Mouse (Mus musculus) liver, embryonic 15.5 days (tissue): ENCODE measurements around the gene Fkbp6. TPM values are rescaled to one million over a fixed set of nuclear protein-coding genes. Genes with fewer than 3 reads are reported as not detected.

Source experiments
- ATAC-seq: fragments of 200-750 bp; cut with Nextera tagmentation; 2 replicates; pipeline ENCODE4 v1.8.0; 2017; ENCODE audit warnings: moderate number of reproducible peaks, mild to moderate bottlenecking, moderate library complexity; ENCODE audit not compliant: insufficient read depth
- H3K27ac ChIP-seq: fragments of 300-500 bp; sonication (generic); replicated peaks from 2 replicates; pipeline ENCODE4 v1.5.1; 2015; ENCODE audit warnings: mild to moderate bottlenecking, inconsistent platforms
- H3K27me3 ChIP-seq: fragments of 300-500 bp; sonication (generic); 2 replicates; pipeline ENCODE4 v1.6.1; 2015; ENCODE audit warnings: mild to moderate bottlenecking, inconsistent platforms
- H3K36me3 ChIP-seq: fragments of 300-500 bp; sonication (generic); replicated peaks from 2 replicates; pipeline ENCODE4 v1.6.1; 2015; ENCODE audit warnings: moderate library complexity, mild to moderate bottlenecking, inconsistent platforms
- H3K4me1 ChIP-seq: fragments of 300-500 bp; sonication (generic); replicated peaks from 2 replicates; pipeline ENCODE4 v1.6.1; 2015; ENCODE audit warnings: inconsistent platforms
- H3K4me2 ChIP-seq: fragments of 300-500 bp; sonication (generic); 2 replicates; pipeline ENCODE4 v1.6.1; 2015; ENCODE audit warnings: moderate library complexity, mild to moderate bottlenecking, inconsistent platforms
- H3K4me3 ChIP-seq: fragments of 300-500 bp; sonication (generic); replicated peaks from 2 replicates; pipeline ENCODE4 v1.5.1; 2015; ENCODE audit warnings: mild to moderate bottlenecking, inconsistent platforms
- H3K9ac ChIP-seq: fragments of 300-500 bp; sonication (generic); 2 replicates; pipeline ENCODE4 v1.6.1; 2015; ENCODE audit warnings: moderate library complexity, mild to moderate bottlenecking, inconsistent platforms
- H3K9me3 ChIP-seq: fragments of 300-500 bp; sonication (generic); replicated peaks from 2 replicates; pipeline ENCODE4 v1.6.1; 2016; ENCODE audit warnings: inconsistent platforms
- WGBS: fragments of 180-500 bp; shearing (Covaris S2); methylation state at CpG from one replicate; pipeline ENCODE4 v1.1.7; 2015; ENCODE audit warnings: mixed read lengths; ENCODE audit not compliant: insufficient replicate concordance; 5-methylcytosine and 5-hydroxymethylcytosine counted together
- polyA plus RNA-seq: library from polyadenylated mRNA; unstranded; fragments of >200 nt; fragmentation: Nextera tagmentation; extraction: Ambion mirVana; gene quantifications from 2 replicates; pipeline ENCODE4 v1.2.1, GENCODE M21; 2015

Gene Fkbp6
- polyA plus RNA-seq, 1 experiment from 2014 or later, result 0.09 TPM

GRCm38 (mm10) chr5:135352995-135353394 lies 3.2 kb upstream of the Fkbp6 start, which contains the start of gene Trim50:
Trim50 (plus strand) TSS chr5:135353295.
- Histone ChIP-seq H3K4me1 (no peaks in the 10 kb centered on the region; the same call in 1 of the 2 replicates), H3K27me3 (peaks cover 14% of the 10 kb centered on the region), H3K27ac (no peak within 1 kb of the TSS), H3K9ac (no peak within 1 kb of the TSS), H3K36me3 (no peaks in the 10 kb centered on the region), H3K4me2 (no peak within 1 kb of the TSS), H3K4me3 (no peak within 1 kb of the TSS), H3K9me3 (no peaks in the 10 kb centered on the region)
- 50% methylated on average over 9 of the region's 9 CpGs for WGBS
- no peak for ATAC-seq

DNA sequence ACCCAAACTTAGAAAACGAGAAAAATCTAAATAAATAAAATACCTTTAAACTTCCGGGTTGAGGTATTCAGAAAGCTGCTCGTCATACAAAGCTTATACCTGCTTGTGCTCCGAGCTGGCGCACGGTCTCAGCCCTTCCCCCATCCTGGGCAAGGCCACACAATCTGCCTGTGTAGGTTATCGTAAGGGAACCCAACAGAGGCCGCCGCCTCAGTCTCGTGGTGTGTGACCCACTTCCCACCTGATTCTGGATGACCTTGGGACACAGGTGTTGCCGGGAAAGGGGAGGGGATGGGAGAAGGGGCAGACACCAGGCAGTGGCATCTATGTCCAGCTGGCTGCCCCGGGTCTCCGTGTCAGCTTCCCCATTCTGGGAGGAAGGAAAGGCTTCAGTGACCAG lies 1.8 kb upstream of the Fkbp6 start:
- no peak overlapping the region for H3K4me2 ChIP-seq
- peaks cover 14% of the 10 kb centered on the region for H3K27me3 ChIP-seq
- H3K9ac ChIP-seq, result no peak overlapping the region
- no peaks in the 10 kb centered on the region for H3K36me3 ChIP-seq
- no peaks in the 10 kb centered on the region for H3K9me3 ChIP-seq
- WGBS, result 53% methylated on average over 13 of the region's 13 CpGs
- no peaks in the 10 kb centered on the region; the same call in 1 of the 2 replicates for H3K4me1 ChIP-seq
- H3K4me3 ChIP-seq, result no peak overlapping the region
- H3K27ac ChIP-seq, result no peak overlapping the region
- ATAC-seq, result no peak

DNA sequence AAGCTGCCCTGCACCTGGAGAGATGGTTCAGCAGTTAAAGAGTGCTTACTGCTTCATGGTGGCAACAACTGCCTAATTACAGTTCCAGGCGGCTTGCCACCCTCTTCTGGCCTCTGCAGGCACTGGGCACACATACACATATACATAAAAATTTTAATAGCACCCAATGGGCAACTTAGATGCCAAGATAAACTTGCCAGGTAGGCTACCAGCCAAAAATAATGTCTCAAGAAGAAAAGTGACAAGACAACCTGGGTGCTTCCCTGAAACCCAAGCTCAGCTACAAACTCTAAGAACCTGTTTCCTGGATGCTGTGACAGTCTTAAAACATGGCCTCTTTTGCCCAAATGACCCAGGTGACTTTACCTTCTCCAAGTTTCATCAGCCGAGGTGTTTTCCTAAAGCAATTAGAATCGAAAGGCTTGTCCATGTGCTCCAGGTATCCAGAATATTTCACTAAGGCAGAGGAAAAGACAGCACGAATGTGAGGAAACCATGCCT lies 2.3 kb downstream of the Fkbp6 start:
- no peak overlapping the region for H3K4me3 ChIP-seq
- H3K27ac ChIP-seq, result no peak overlapping the region
- no peak overlapping the region for H3K4me2 ChIP-seq
- ATAC-seq, result no peak
- no peaks in the 10 kb centered on the region for H3K36me3 ChIP-seq
- 42% methylated on average over 4 of the region's 4 CpGs for WGBS
- no peaks in the 10 kb centered on the region for H3K4me1 ChIP-seq
- H3K9me3 ChIP-seq, result no peaks in the 10 kb centered on the region
- no peak overlapping the region for H3K9ac ChIP-seq
- no peaks in the 10 kb centered on the region; the same call in 1 of the 2 replicates for H3K27me3 ChIP-seq

GRCm38 (mm10) chr5:135346430-135346829 lies 3.4 kb downstream of the Fkbp6 start:
- 13% methylated on average over 1 of the region's 1 CpGs for WGBS
- Histone ChIP-seq H3K9me3 (no peaks in the 10 kb centered on the region), H3K4me2 (no peak overlapping the region), H3K27ac (no peak overlapping the region), H3K4me1 (no peaks in the 10 kb centered on the region), H3K9ac (no peak overlapping the region), H3K27me3 (no peaks in the 10 kb centered on the region; the same call in 1 of the 2 replicates), H3K36me3 (no peaks in the 10 kb centered on the region), H3K4me3 (no peak overlapping the region)
- ATAC-seq, result no peak

DNA sequence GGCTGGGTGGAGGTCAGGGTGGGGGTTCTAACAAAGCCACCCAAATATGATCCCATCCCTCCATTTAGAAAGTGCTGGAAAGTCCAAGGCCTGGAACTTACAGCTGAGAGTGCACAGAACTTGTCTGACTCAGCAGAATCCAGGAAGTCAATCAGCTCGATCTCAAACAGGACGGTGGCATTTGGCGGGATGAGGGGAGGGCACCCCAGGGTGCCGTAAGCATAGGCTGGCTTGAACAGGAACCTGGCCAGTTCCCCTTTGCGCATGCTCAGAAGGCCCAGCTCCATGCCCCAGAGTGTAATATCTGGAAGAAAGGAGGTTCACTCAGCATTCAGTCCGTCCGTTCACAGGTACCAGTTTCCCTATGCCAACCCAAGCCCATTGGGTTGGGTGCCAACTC lies 3.9 kb downstream of the Fkbp6 start:
- no peak overlapping the region for H3K4me2 ChIP-seq
- H3K4me3 ChIP-seq, result no peak overlapping the region
- H3K36me3 ChIP-seq, result no peaks in the 10 kb centered on the region
- 41% methylated on average over 7 of the region's 7 CpGs for WGBS
- no peaks in the 10 kb centered on the region for H3K9me3 ChIP-seq
- no peak overlapping the region for H3K27ac ChIP-seq
- H3K4me1 ChIP-seq, result no peaks in the 10 kb centered on the region
- no peak for ATAC-seq
- no peak overlapping the region for H3K9ac ChIP-seq
- H3K27me3 ChIP-seq, result no peaks in the 10 kb centered on the region; the same call in 1 of the 2 replicates

- Histone ChIP-seq H3K4me2 (no peak overlapping the region), H3K4me3 (no peak overlapping the region), H3K4me1 (no peaks in the 10 kb centered on the region), H3K27me3 (no peaks in the 10 kb centered on the region), H3K27ac (no peak overlapping the region), H3K9me3 (no peaks in the 10 kb centered on the region), H3K36me3 (no peaks in the 10 kb centered on the region), H3K9ac (no peak overlapping the region)
- 38% methylated on average over 3 of the region's 3 CpGs for WGBS
- no peak for ATAC-seq
Observed at GRCm38 (mm10) chr5:135337575-135337974, 12.3 kb downstream of the Fkbp6 start.

- Histone ChIP-seq H3K9me3 (no peaks in the 10 kb centered on the region), H3K27me3 (no peaks in the 10 kb centered on the region), H3K4me3 (no peak overlapping the region), H3K9ac (no peak overlapping the region), H3K27ac (no peak overlapping the region), H3K4me1 (no peaks in the 10 kb centered on the region), H3K4me2 (no peak overlapping the region), H3K36me3 (no peaks in the 10 kb centered on the region)
- no peak for ATAC-seq
- 58% methylated on average over 6 of the region's 6 CpGs for WGBS
Observed at GRCm38 (mm10) chr5:135331161-135331560, 18.7 kb downstream of the Fkbp6 start.

DNA sequence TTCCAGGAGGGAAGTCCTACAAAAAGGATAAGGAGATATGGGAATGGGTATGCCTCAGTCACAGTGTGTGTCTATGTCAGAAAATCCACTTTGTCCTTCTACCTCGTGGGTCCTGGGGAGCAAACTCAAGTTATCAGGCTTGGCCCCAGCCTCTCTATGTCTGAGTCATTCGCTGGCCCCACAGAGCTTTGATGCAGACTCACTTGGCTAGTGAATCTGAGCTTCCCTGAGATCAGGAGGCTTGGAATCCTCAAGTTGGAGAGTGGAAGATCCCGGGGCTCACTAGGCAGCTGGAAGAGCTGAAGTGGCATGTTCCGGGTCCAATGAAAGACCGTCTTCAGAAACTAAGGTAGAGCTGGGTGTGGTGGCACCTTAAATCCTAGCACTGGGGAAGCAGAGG lies 19.6 kb downstream of the Fkbp6 start:
- H3K9me3 ChIP-seq, result no peaks in the 10 kb centered on the region
- no peaks in the 10 kb centered on the region for H3K36me3 ChIP-seq
- no peak overlapping the region for H3K4me3 ChIP-seq
- H3K4me1 ChIP-seq, result no peaks in the 10 kb centered on the region
- H3K27ac ChIP-seq, result no peak overlapping the region
- 56% methylated on average over 5 of the region's 5 CpGs for WGBS
- no peak for ATAC-seq
- no peak overlapping the region for H3K4me2 ChIP-seq
- H3K27me3 ChIP-seq, result no peaks in the 10 kb centered on the region
- no peak overlapping the region for H3K9ac ChIP-seq

DNA sequence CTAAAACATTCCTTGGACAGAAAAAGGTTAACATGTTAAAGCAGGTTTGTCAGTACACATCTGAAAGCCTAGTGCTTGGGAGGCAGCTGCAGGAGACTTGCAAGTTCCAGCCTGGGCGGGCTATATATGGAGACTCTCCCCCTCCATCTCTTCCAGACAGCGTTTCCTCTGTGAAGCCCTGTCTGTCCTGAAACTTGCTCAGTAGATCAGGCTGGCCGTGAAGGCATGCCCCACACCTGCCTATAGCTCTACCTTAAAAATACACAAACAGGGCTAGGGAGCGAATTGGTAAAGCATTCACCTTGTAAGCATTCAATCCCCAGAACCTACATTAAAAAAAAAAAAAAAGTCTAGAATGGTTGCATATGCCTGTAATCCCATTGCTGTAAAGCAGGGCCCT lies 20.4 kb downstream of the Fkbp6 start:
- H3K36me3 ChIP-seq, result no peaks in the 10 kb centered on the region
- H3K27me3 ChIP-seq, result no peaks in the 10 kb centered on the region
- ATAC-seq, result no peak
- no peak overlapping the region for H3K4me3 ChIP-seq
- H3K27ac ChIP-seq, result no peak overlapping the region
- no peak overlapping the region for H3K9ac ChIP-seq
- no peak overlapping the region for H3K4me2 ChIP-seq
- H3K9me3 ChIP-seq, result no peaks in the 10 kb centered on the region
- H3K4me1 ChIP-seq, result no peaks in the 10 kb centered on the region
- 56% methylated on average over 4 of the region's 4 CpGs for WGBS

GRCm38 (mm10) chr5:135326121-135326659 lies 23.7 kb downstream of the Fkbp6 start:
- no peaks in the 10 kb centered on the region for H3K27me3 ChIP-seq
- no peaks in the 10 kb centered on the region for H3K36me3 ChIP-seq
- no peaks in the 10 kb centered on the region for H3K4me1 ChIP-seq
- no peak overlapping the region for H3K27ac ChIP-seq
- no peak overlapping the region for H3K4me3 ChIP-seq
- no peak for ATAC-seq
- H3K9ac ChIP-seq, result no peak overlapping the region
- no peaks in the 10 kb centered on the region for H3K9me3 ChIP-seq
- no peak overlapping the region for H3K4me2 ChIP-seq
- 31% methylated on average over 3 of the region's 3 CpGs for WGBS

GRCm38 (mm10) chr5:135322197-135322596 lies 27.6 kb downstream of the Fkbp6 start:
- Histone ChIP-seq H3K9me3 (no peaks in the 10 kb centered on the region), H3K36me3 (no peaks in the 10 kb centered on the region), H3K9ac (no peak overlapping the region), H3K4me2 (no peak overlapping the region), H3K27me3 (no peaks in the 10 kb centered on the region), H3K27ac (no peak overlapping the region), H3K4me1 (no peaks in the 10 kb centered on the region), H3K4me3 (no peak overlapping the region)
- 67% methylated on average over 1 of the region's 1 CpGs for WGBS
- ATAC-seq, result no peak

GRCm38 (mm10) chr5:135319856-135320255 lies 30.0 kb downstream of the Fkbp6 start:
- no peak for ATAC-seq

More at GRCm38 (mm10) chr5:135319856-135320255, 30.0 kb downstream of the Fkbp6 start:
- 53% methylated on average over 2 of the region's 2 CpGs for WGBS
- H3K4me2 ChIP-seq, result no peak overlapping the region
- no peaks in the 10 kb centered on the region for H3K36me3 ChIP-seq
- H3K9ac ChIP-seq, result no peak overlapping the region
- no peak overlapping the region for H3K4me3 ChIP-seq
- H3K27ac ChIP-seq, result no peak overlapping the region
- H3K27me3 ChIP-seq, result no peaks in the 10 kb centered on the region
- no peaks in the 10 kb centered on the region for H3K4me1 ChIP-seq
- H3K9me3 ChIP-seq, result no peaks in the 10 kb centered on the region
